Mouse (Mus musculus) brain, embryonic 14.5 days (tissue): ENCODE measurements around the gene Nxn. TPM values are rescaled to one million over a fixed set of nuclear protein-coding genes. Genes with fewer than 3 reads are reported as not detected.
A peak's percentile ranks its signal among the peaks of the same experiment; 100 is the strongest.

Experiments used
- DNase-seq: peaks from one replicate; pipeline ENCODE4 v3.0.0-alpha.2; 2011; ENCODE audit warnings: low read depth
- CTCF ChIP-seq: fragments of 200-500 bp; IDR thresholded peaks from 2 replicates; pipeline ENCODE4 v1.5.1; 2012; ENCODE audit warnings: inconsistent platforms, mild to moderate bottlenecking, moderate library complexity, borderline replicate concordance; ENCODE audit not compliant: insufficient read depth, insufficient read length; ENCODE audit errors: extremely low read depth
- POLR2A ChIP-seq: fragments of 200-500 bp; IDR thresholded peaks from 2 replicates; pipeline ENCODE4 v1.6.1; 2012; ENCODE audit warnings: mild to moderate bottlenecking, inconsistent platforms, borderline replicate concordance; ENCODE audit not compliant: poor library complexity, insufficient read depth, insufficient read length, severe bottlenecking; ENCODE audit errors: extremely low read depth
- polyA plus RNA-seq: library from polyadenylated mRNA; depleted of rRNA; stranded (reverse); fragments of >200 nt; gene quantifications from 2 replicates; pipeline ENCODE4 v1.2.3, GENCODE M21; 2012

The Nxn gene
- polyA plus RNA-seq, 1 experiment, result 40.9 TPM

- peak; percentile 66 for DNase-seq
- TF ChIP-seq POLR2A (no peak), CTCF (no peak)
Measured at GRCm38 (mm10) chr11:76294078-76294477, 104.9 kb downstream of the Nxn start.

- no peak for DNase-seq
- TF ChIP-seq CTCF (no peak), POLR2A (no peak)
Measured at GRCm38 (mm10) chr11:76292831-76293230, 106.1 kb downstream of the Nxn start.

GRCm38 (mm10) chr11:76292398-76292797 lies 106.5 kb downstream of the Nxn start:
- no peak for DNase-seq
- TF ChIP-seq POLR2A, result no peak
- TF ChIP-seq CTCF, result no peak

- DNase-seq, result no peak
- no peak for TF ChIP-seq CTCF
- no peak for TF ChIP-seq POLR2A
Measured at GRCm38 (mm10) chr11:76291960-76292359, 107.0 kb downstream of the Nxn start.

- TF ChIP-seq POLR2A, result no peak
- no peak for TF ChIP-seq CTCF
- peak; percentile 94 for DNase-seq
Measured at GRCm38 (mm10) chr11:76290367-76290766, 108.6 kb downstream of the Nxn start.

GRCm38 (mm10) chr11:76288645-76289044 lies 110.3 kb downstream of the Nxn start:
- DNase-seq, result peak; percentile 64
- TF ChIP-seq POLR2A (no peak), CTCF (no peak)

- TF ChIP-seq POLR2A (no peak), CTCF (no peak)
- no peak for DNase-seq
Measured at GRCm38 (mm10) chr11:76287301-76287700, 111.6 kb downstream of the Nxn start.

- no peak for TF ChIP-seq POLR2A
- TF ChIP-seq CTCF, result no peak
- DNase-seq, result no peak
Measured at GRCm38 (mm10) chr11:76286534-76287126, 112.3 kb downstream of the Nxn start.

- no peak for DNase-seq
- TF ChIP-seq CTCF, result no peak
- TF ChIP-seq POLR2A, result no peak
Measured at GRCm38 (mm10) chr11:76285431-76286075, 113.4 kb downstream of the Nxn start.

- no peak for TF ChIP-seq CTCF
- no peak for TF ChIP-seq POLR2A
- no peak for DNase-seq
Measured at GRCm38 (mm10) chr11:76283841-76284240, 115.1 kb downstream of the Nxn start.

- no peak for DNase-seq
- TF ChIP-seq CTCF (no peak), POLR2A (no peak)
Measured at GRCm38 (mm10) chr11:76279971-76280370, 119.0 kb downstream of the Nxn start.
